Mouse (Mus musculus) E14TG2a.4 (cell line): ENCODE results near the gene Auts2.

Experiments
- CTCF ChIP-seq: conservative IDR thresholded peaks from 2 replicates; pipeline ENCODE4 v1.5.1; 2014; ENCODE audit warnings: low read length
- NANOG ChIP-seq: IDR thresholded peaks from 2 replicates; pipeline ENCODE4 v1.6.1; 2014; ENCODE audit warnings: borderline replicate concordance, low read length, mixed read lengths
- POU5F1 ChIP-seq: IDR thresholded peaks from 2 replicates; pipeline ENCODE4 v1.6.1; 2014; ENCODE audit warnings: low read length, borderline replicate concordance

DNA sequence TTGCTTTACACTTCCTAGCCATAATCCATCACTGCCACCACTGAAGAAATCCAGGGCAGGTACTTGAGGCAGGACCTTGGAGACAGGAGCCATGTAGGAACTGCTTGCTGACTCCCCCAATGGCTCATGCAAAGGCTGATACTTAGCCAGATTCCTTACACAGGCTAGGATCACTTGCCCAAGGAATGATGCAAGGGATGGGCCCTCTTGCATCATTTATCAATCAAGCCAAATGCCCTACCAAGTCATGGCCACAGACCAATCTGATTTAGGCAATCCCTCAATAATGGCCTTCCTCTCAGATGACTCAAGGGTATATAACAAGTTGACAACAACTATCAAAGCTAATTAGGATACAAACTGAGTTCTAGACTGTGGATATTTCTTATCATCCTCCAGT lies 666.6 kb downstream of the Auts2 start:
- no peak for TF ChIP-seq CTCF
- no peak for TF ChIP-seq NANOG
- TF ChIP-seq POU5F1: no peak
